Mouse (Mus musculus) intestine, postnatal 0 days (tissue): ENCODE measurements around the gene Ift88. TPM values are rescaled to one million over a fixed set of nuclear protein-coding genes. Genes with fewer than 3 reads are reported as not detected.
A peak's percentile ranks its signal among the peaks of the same experiment; 100 is the strongest.

Source experiments
- ATAC-seq: fragments of 200-750 bp; cut with Nextera tagmentation; 2 replicates; pipeline ENCODE4 v1.8.0; 2017; ENCODE audit warnings: mild to moderate bottlenecking, moderate TSS enrichment, moderate library complexity
- H3K27ac ChIP-seq: fragments of 300-500 bp; sonication (generic); 2 replicates; pipeline ENCODE4 v1.5.1; 2014; ENCODE audit warnings: mild to moderate bottlenecking, low read depth, low read length, moderate library complexity
- H3K27me3 ChIP-seq: fragments of 300-500 bp; sonication (generic); replicated peaks from 2 replicates; pipeline ENCODE4 v1.6.1; 2014; ENCODE audit warnings: low read length, mixed read lengths; ENCODE audit not compliant: control insufficient read depth, insufficient read depth
- H3K36me3 ChIP-seq: fragments of 300-500 bp; sonication (generic); 2 replicates; pipeline ENCODE4 v1.6.1; 2014; ENCODE audit warnings: mild to moderate bottlenecking, moderate library complexity; ENCODE audit not compliant: control insufficient read depth, insufficient read depth
- H3K4me1 ChIP-seq: fragments of 300-500 bp; sonication (generic); replicated peaks from 2 replicates; pipeline ENCODE4 v1.6.1; 2014; ENCODE audit warnings: antibody characterized with exemption, low read length, mixed read lengths; ENCODE audit not compliant: control insufficient read depth, insufficient read depth
- H3K4me2 ChIP-seq: fragments of 300-500 bp; sonication (generic); replicated peaks from 2 replicates; pipeline ENCODE4 v1.6.1; 2014; ENCODE audit warnings: low read depth, mild to moderate bottlenecking, moderate library complexity
- H3K4me3 ChIP-seq: fragments of 300-500 bp; sonication (generic); 2 replicates; pipeline ENCODE4 v1.5.1; 2014; ENCODE audit warnings: low read depth, low read length
- H3K9ac ChIP-seq: fragments of 300-500 bp; sonication (generic); 2 replicates; pipeline ENCODE4 v1.6.1; 2014; ENCODE audit warnings: mild to moderate bottlenecking, low read depth, low read length
- H3K9me3 ChIP-seq: fragments of 300-500 bp; sonication (generic); 2 replicates; pipeline ENCODE4 v1.6.1; 2016; ENCODE audit warnings: mixed run types; ENCODE audit not compliant: control insufficient read depth
- CTCF ChIP-seq: sonication (generic); IDR thresholded peaks from 2 replicates; pipeline ENCODE4 v1.5.1; 2016; ENCODE audit warnings: low read depth, mild to moderate bottlenecking, control low read depth, antibody characterized with exemption, moderate library complexity
- WGBS: fragments of 180-500 bp; shearing (Covaris S2); extraction: QIAGEN DNeasy Blood & Tissue Kit; methylation state at CpG from one replicate; pipeline ENCODE4 v1.1.7; 2014; 5-methylcytosine and 5-hydroxymethylcytosine counted together
- polyA plus RNA-seq: library from polyadenylated mRNA; unstranded; fragments of >200 nt; fragmentation: Nextera tagmentation; extraction: Ambion mirVana; gene quantifications from 2 replicates; pipeline ENCODE4 v1.2.1, GENCODE M21; 2015

The Ift88 gene
- polyA plus RNA-seq, 1 experiment from 2014 or later = 5.1 TPM

- Histone ChIP-seq H3K4me3 (no peak overlapping the region), H3K9me3 (no peaks in the 10 kb centered on the region), H3K4me2 (no peak overlapping the region), H3K27ac (no peak overlapping the region), H3K27me3 (no peaks in the 10 kb centered on the region), H3K4me1 (no peaks in the 10 kb centered on the region), H3K36me3 (no peaks in the 10 kb centered on the region; the same call in 1 of the 2 replicates), H3K9ac (no peak overlapping the region)
- WGBS = 37% methylated on average over 6 of the region's 6 CpGs
- ATAC-seq = no peak
- TF ChIP-seq CTCF = no peak
Measured at GRCm38 (mm10) chr14:57515156-57515762, 91.4 kb downstream of the Ift88 start.

GRCm38 (mm10) chr14:57517001-57517400, 93.1 kb downstream of the Ift88 start:
- Histone ChIP-seq H3K27ac (no peak overlapping the region), H3K4me2 (no peak overlapping the region), H3K36me3 (no peaks in the 10 kb centered on the region; the same call in 1 of the 2 replicates), H3K4me1 (no peaks in the 10 kb centered on the region), H3K27me3 (no peaks in the 10 kb centered on the region), H3K9me3 (no peaks in the 10 kb centered on the region), H3K9ac (no peak overlapping the region), H3K4me3 (no peak overlapping the region)
- 86% methylated on average over 7 of the region's 7 CpGs for WGBS
- TF ChIP-seq CTCF = no peak
- ATAC-seq = no peak

- ATAC-seq = no peak
- 83% methylated on average over 9 of the region's 9 CpGs for WGBS
Measured at GRCm38 (mm10) chr14:57523762-57524161, 99.9 kb downstream of the Ift88 start.

GRCm38 (mm10) chr14:57524671-57525387, 101.0 kb downstream of the Ift88 start, which contains the start of gene Il17d:
Il17d (plus strand) TSS chr14:57524777.
- H3K4me2 ChIP-seq = peak within 1 kb of the TSS; percentile 96
- peak within 1 kb of the TSS; percentile 87 for H3K27ac ChIP-seq
- H3K27me3 ChIP-seq = no peaks in the 10 kb centered on the region
- peaks cover 4% of the 10 kb centered on the region; the same call in 1 of the 2 replicates for H3K4me1 ChIP-seq
- ATAC-seq = peak; percentile 50; the same call in 1 of the 2 replicates
- H3K9ac ChIP-seq = peak within 1 kb of the TSS; percentile 70
- peak within 1 kb of the TSS; percentile 76 for H3K4me3 ChIP-seq
- no peak for TF ChIP-seq CTCF
- WGBS = under 1% methylated on average over 62 of the region's 104 CpGs
- H3K9me3 ChIP-seq = no peaks in the 10 kb centered on the region
- no peaks in the 10 kb centered on the region for H3K36me3 ChIP-seq

More at GRCm38 (mm10) chr14:57523762-57524161, 99.9 kb downstream of the Ift88 start:
- Histone ChIP-seq H3K27me3 (no peaks in the 10 kb centered on the region), H3K4me2 (peak overlapping the region; percentile 96; the same call in 1 of the 2 replicates), H3K9me3 (no peaks in the 10 kb centered on the region), H3K4me3 (no peak overlapping the region), H3K4me1 (no peaks in the 10 kb centered on the region; the same call in 1 of the 2 replicates), H3K36me3 (no peaks in the 10 kb centered on the region), H3K27ac (no peak overlapping the region), H3K9ac (no peak overlapping the region)
- TF ChIP-seq CTCF = no peak

GRCm38 (mm10) chr14:57525388-57526049, 101.7 kb downstream of the Ift88 start:
- peak; percentile 91 for ATAC-seq
- WGBS = under 1% methylated on average over 54 of the region's 60 CpGs
- peak; percentile 48 for TF ChIP-seq CTCF

More at GRCm38 (mm10) chr14:57525388-57526049, 101.7 kb downstream of the Ift88 start:
- H3K9me3 ChIP-seq = no peaks in the 10 kb centered on the region
- H3K36me3 ChIP-seq = no peaks in the 10 kb centered on the region
- H3K27me3 ChIP-seq = no peaks in the 10 kb centered on the region
- peak overlapping the region; percentile 87 for H3K27ac ChIP-seq
- peak overlapping the region; percentile 70 for H3K9ac ChIP-seq
- H3K4me3 ChIP-seq = peak overlapping the region; percentile 76
- H3K4me2 ChIP-seq = peak overlapping the region; percentile 96
- H3K4me1 ChIP-seq = peaks cover 4% of the 10 kb centered on the region; the same call in 1 of the 2 replicates
